Mouse (Mus musculus) ES-E14 (cell line): ENCODE results near the gene Cux2.

Experiments
- CHD2 ChIP-seq: IDR thresholded peaks from 2 replicates; pipeline ENCODE4 v1.6.1; 2014; ENCODE audit warnings: mild to moderate bottlenecking, low read depth, low read length, inconsistent platforms
- HCFC1 ChIP-seq: IDR thresholded peaks from 2 replicates; pipeline ENCODE4 v1.6.1; 2012; ENCODE audit warnings: low read length, inconsistent platforms, borderline replicate concordance; ENCODE audit not compliant: insufficient read depth
- MAFK ChIP-seq: IDR thresholded peaks from 2 replicates; pipeline ENCODE4 v1.6.1; 2014; ENCODE audit warnings: mild to moderate bottlenecking, low read depth, low read length, inconsistent platforms; ENCODE audit not compliant: insufficient read depth
- ZC3H11A ChIP-seq: IDR thresholded peaks from 2 replicates; pipeline ENCODE4 v1.6.1; 2012; ENCODE audit warnings: low read depth, mild to moderate bottlenecking, inconsistent platforms, low read length, borderline replicate concordance
- ZNF384 ChIP-seq: IDR thresholded peaks from 2 replicates; pipeline ENCODE4 v1.6.1; 2012; ENCODE audit warnings: low read depth, low read length, inconsistent platforms

DNA sequence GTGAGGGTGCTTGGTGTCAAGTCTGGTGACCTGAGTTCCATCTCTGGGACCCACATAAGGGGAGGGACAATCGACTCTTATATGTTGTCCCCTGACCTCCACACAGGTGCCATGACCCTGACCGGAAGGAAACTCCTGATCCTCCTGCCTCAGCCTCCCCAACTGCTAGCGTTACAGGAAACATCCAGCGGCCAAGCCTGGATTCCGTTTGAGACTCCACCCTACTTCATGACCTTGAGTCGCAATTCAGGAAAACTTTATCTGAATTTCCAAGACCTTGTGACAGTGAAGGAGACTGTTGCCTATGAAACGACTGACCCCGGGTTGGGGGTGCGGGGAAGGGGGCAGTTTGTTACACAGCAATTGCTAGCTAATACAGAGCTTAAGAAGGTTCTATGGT is 208.4 kb downstream of the Cux2 start:
- TF ChIP-seq ZNF384, result no peak
- TF ChIP-seq MAFK, result no peak
- TF ChIP-seq ZC3H11A, result no peak
- TF ChIP-seq HCFC1, result no peak
- TF ChIP-seq CHD2, result no peak
